Mouse (Mus musculus) gastrocnemius, postnatal 36 days (tissue): ENCODE results near the gene Tmem270. TPM values are rescaled to one million over a fixed set of nuclear protein-coding genes. Genes with fewer than 3 reads are reported as not detected.

Source experiments
- total RNA-seq, 2 experiments: library from RNA; stranded (reverse); gene quantifications; 2 replicates each; pipeline ENCODE4 v1.2.3; 2021

Tmem270 gene
- total RNA-seq, 2 experiments from 2014 or later = not detected

Other genes starting within 250 kb of the Tmem270 start
- gene Limk1, start 218.1 kb downstream of the Tmem270 start, total RNA-seq = 1 to 10 TPM; 2.0 to 2.2 TPM
- gene Eln, start 159.4 kb downstream of the Tmem270 start, total RNA-seq = 10 to 100 TPM; 24.0 to 41.8 TPM
- not detected for gene Cldn13, start 8.8 kb upstream of the Tmem270 start, total RNA-seq
- gene Mettl27, start 25.6 kb upstream of the Tmem270 start, total RNA-seq = 1 to 10 TPM; 5.1 to 6.4 TPM
- not detected for gene Cldn4, start 40.2 kb upstream of the Tmem270 start, total RNA-seq
- gene Cldn3, start 79.5 kb upstream of the Tmem270 start, total RNA-seq = not detected
- gene Abhd11, start 102.4 kb upstream of the Tmem270 start, total RNA-seq = 10 to 100 TPM; 51.6 to 57.0 TPM
- gene Stx1a, start 116.7 kb upstream of the Tmem270 start, total RNA-seq = under 1 TPM; 0.59 to 0.74 TPM
- 10 to 100 TPM; 25.4 to 27.3 TPM for gene Dnajc30, start 157.5 kb upstream of the Tmem270 start, total RNA-seq
- gene Bud23, start 158.2 kb upstream of the Tmem270 start, total RNA-seq = 10 to 100 TPM; 26.9 to 30.0 TPM
- under 1 TPM; 0.33 to 0.49 TPM for gene Vps37d, start 171.5 kb upstream of the Tmem270 start, total RNA-seq
- 10 to 100 TPM; 62.4 to 79.9 TPM for gene Mlxipl, start 183.2 kb upstream of the Tmem270 start, total RNA-seq
- gene Tbl2, start 242.9 kb upstream of the Tmem270 start, total RNA-seq = 1 to 10 TPM; 9.7 to 9.8 TPM